Mouse (Mus musculus) urinary bladder, postnatal 14 days (tissue): ENCODE results near the gene Pank2.
A peak's percentile ranks its signal among the peaks of the same experiment; 100 is the strongest.
"Not testable (repeated sequence)": the region's sequence is repeated elsewhere in the genome, so short reads cannot be mapped to it uniquely, and the experiment has no call there.

Source experiments
- DNase-seq: peaks from one replicate; pipeline ENCODE4 v3.0.0; 2021; ENCODE audit warnings: low spot score

The Pank2 gene

DNA sequence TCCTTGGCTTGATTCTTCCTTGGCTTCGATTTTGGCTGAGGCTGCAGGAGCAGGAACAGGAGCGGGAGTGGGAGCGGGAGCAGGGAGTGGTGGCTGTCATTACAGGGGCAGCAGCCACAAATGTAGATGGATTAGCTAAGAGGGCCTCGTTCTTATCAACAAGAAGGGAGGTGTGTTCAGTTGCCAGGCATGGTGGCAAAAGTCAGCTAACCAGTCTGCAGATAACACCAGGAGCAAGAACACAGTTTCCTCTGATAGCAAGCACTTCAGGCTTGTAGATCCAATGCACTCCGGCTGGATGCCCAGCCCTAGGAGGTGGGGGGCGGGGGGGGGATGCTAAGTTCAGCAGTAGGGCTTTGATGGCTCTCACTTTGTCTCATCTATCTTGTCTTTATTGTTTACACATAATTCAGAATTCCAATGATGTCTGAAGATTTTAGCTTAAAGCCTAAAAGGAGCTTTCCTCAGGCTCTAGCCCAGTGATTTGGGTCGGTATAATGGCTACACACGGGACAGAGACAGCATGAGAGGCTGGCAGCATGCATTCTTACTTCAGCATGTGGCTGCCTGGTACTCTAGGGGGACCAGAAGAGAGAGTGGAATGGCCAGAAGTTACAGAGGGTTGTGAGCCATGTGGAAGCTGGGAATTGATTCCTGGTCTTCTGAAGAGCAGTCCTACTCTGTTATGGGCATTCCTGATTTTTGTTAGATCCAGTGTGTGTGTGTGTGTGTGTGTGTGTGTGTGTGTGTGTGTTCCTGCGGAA lies 1.6 kb upstream of the Pank2 start:
- no peak for DNase-seq

- no peak for DNase-seq
Measured at GRCm38 (mm10) chr2:131261481-131262212, 648 bp upstream of the Pank2 start.

- no peak for DNase-seq
Measured at GRCm38 (mm10) chr2:131262680-131263670, 680 bp downstream of the Pank2 start.

GRCm38 (mm10) chr2:131264027-131264426 lies 1.7 kb downstream of the Pank2 start:
- DNase-seq, result no peak

GRCm38 (mm10) chr2:131265056-131265455 lies 2.8 kb downstream of the Pank2 start:
- no peak for DNase-seq

GRCm38 (mm10) chr2:131275493-131275892 lies 13.2 kb downstream of the Pank2 start:
- DNase-seq, result no peak

- no peak for DNase-seq
Measured at GRCm38 (mm10) chr2:131276722-131277121, 14.4 kb downstream of the Pank2 start.

- DNase-seq, result no peak
Measured at GRCm38 (mm10) chr2:131281596-131281995, 19.3 kb downstream of the Pank2 start.

- no peak for DNase-seq
Measured at GRCm38 (mm10) chr2:131286276-131286675, 24.0 kb downstream of the Pank2 start.

- DNase-seq, result no peak
Measured at GRCm38 (mm10) chr2:131290669-131291068, 28.4 kb downstream of the Pank2 start.

GRCm38 (mm10) chr2:131296746-131297261 lies 34.5 kb downstream of the Pank2 start:
- no peak for DNase-seq

DNA sequence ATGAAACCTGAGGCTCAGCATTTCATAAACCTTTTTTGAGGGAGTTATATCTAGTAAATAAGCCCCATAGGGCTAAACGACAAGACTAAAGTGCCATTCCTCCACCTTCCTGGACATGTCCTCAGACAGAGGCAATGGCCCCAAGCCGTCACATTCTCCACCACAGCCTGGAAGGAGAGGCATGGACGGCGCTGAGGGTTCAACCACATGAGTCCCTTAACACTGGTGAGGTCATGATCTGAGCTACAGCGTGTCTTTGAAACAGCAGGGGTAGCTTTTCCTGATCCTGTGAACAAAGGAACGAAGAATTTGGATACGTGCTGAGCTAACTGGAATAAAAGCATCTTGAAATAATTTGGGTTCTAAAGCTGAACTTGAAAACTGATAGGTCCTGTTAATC lies 36.4 kb downstream of the Pank2 start:
- not testable (repeated sequence) for DNase-seq

DNA sequence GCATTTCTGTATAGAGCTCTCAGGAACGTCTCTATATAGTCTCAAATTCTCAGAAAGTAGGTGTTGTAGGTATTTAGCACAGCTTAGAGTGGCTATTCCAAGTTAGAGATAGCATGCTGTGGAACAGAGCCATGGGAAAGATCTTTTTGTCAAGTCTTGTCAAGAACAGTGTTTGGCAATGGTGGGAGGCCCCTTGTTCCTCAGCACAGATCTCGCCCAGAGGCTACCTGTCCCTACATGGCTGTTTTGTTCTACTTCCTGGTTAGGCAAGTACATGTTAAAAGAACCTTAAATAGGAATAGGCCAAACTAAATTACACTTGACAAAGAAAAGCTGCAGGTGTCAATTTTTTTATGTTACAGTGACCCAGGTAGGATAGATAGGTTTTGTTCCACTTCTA lies 38.2 kb downstream of the Pank2 start:
- no peak for DNase-seq

DNA sequence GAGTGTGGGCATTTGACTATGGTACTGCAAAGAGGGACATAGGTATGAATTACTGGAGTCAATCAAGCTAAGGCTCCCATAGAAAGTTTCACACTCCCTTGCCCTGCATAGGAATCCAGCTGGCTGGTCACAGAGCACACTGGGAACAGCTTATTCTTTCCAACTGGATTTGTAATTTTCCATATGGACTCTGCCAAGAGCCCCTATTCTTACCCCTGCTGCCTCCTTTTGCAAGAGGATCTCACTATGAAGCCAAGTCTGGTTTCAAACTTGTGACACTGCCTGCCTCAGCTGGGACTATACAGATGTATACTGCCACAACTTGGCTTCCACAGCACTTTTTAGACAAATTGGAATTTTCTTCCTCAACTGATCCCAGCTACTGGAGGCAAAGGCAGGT lies 39.3 kb downstream of the Pank2 start:
- DNase-seq, result no peak

GRCm38 (mm10) chr2:131304497-131304896 lies 42.2 kb downstream of the Pank2 start:
- no peak for DNase-seq

DNA sequence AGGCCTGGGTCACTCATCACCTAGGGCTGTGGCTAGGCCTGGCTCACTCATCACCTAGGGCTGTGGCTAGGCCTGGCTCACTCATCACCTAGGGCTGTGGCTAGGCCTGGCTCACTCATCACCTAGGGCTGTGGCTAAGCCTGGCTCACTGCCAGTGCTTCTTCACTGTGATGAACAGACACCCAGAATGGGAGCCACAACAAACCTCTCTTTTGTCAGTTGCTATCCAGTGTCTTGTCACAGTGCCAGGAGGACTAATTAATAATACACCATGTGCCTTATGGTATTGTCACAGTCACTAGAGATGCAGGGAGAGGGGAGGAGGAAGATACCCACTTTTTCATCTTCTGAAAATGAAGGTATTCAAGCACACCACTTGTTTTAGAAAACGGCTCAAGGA lies 42.9 kb downstream of the Pank2 start:
- not testable (repeated sequence) for DNase-seq

- DNase-seq, result no peak
Measured at GRCm38 (mm10) chr2:131307391-131307790, 45.1 kb downstream of the Pank2 start.

DNA sequence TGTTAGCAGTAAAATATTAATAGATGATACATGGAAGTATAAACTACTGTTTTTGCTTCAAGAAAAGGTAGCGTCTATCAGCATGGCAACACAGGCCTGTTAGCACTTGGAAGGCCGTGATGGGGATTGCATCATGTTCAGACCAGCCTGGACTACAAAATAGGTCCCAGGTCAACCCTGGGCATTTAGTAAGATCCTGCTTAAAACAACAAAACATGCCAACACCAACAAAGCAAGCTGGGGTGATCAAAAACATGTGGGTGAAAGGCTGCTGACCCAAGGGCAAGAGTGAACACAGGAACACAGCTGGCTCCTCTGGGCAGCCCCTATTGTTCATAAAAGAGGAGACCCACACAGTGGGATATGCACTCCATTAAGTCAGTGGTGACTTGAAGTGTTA lies 45.5 kb downstream of the Pank2 start:
- no peak for DNase-seq

- DNase-seq, result no peak
Measured at GRCm38 (mm10) chr2:131309296-131309695, 47.0 kb downstream of the Pank2 start.

GRCm38 (mm10) chr2:131316167-131316566 lies 53.9 kb downstream of the Pank2 start:
- DNase-seq, result no peak

DNA sequence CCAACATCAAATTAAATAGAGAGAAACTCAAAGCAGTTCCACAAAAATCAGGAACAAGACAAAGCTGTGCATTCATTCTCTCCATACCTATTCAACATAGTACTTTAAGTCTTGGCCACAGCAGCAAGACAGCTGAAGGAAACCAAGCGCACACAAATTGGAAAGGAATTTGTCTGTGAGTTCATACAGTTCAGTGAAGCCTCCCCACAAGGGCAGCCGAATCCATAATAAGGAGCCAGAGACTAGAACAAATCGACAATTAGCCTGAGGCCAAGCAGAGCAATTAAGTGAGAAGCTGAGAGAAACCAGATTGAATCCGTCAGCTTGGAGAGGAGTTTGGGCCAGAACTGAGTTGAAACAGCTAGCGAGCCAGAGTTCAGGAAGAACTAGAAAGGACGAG lies 57.1 kb downstream of the Pank2 start:
- no peak for DNase-seq

DNA sequence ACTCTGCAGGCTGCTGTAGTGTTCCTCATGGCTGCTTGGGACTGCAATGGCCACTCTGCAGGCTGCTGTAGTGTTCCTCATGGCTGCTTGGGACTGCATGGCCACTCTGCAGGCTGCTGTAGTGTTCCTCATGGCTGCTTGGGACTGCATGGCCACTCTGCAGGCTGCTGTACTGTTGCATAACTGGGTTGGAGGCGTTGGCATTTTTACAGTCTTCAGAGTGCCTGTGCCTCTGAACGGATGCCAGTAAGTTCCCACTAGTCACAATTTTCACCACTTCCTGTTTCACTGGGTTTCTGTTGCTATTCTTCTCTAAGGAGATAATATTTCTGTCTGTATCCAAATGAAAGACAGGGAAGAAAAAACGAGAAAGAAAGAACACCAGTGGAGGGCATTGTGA lies 58.9 kb downstream of the Pank2 start:
- peak; percentile 40 for DNase-seq
